Mouse (Mus musculus) layer of hippocampus, adult 9-11 months (tissue): Measurements from ENCODE around the gene Socs3.
A peak's percentile ranks its signal among the peaks of the same experiment; 100 is the strongest.

Experiments used
- DNase-seq: peaks from one replicate; pipeline ENCODE4 v3.0.0; 2022

Socs3 gene

GRCm38 (mm10) chr11:117969945-117970872, at the start of gene Socs3:
TSS of gene Socs3 (minus strand) at chr11:117970047.
- DNase-seq = peak; percentile 89

- DNase-seq = no peak
Measured at GRCm38 (mm10) chr11:118018328-118018727, 48.5 kb upstream of the Socs3 start.

DNA sequence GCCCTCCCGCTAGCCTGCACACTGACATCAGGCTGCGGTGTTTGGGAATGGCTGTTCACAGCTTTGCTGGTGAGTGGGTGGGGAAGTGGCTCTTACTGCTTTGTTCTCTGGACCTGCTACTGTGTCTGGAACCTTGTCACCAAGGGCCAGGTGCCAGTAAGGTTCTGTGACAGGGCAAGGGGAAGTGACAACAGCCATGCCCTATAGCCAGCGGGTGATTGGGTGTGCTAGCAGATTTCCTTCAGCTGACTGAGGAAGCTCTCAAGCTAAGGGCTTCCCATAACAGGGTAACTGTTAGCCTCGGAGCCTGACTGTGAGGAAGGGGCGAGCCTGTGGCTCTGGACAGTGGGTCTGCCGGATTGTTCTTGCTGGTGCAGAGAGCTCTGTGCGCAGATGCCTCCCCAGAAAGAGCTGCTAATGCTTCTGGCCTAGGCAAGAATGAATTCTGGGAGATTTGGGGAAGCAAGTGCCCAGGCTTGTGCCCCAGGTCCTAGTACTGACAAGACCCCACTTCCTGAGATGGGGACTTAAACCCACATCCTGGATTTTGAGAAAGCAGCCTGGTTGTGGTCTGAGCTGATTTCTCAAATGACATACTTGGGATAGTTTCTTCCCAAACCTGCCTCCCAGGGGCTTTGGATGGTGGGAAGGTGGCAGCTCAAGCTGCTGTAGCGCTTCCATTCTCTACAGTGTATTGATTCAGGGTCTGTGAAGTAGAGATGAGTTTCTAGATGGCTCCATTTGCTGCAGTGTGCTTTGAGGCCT, 45.7 kb upstream of the Socs3 start:
- DNase-seq = no peak

DNA sequence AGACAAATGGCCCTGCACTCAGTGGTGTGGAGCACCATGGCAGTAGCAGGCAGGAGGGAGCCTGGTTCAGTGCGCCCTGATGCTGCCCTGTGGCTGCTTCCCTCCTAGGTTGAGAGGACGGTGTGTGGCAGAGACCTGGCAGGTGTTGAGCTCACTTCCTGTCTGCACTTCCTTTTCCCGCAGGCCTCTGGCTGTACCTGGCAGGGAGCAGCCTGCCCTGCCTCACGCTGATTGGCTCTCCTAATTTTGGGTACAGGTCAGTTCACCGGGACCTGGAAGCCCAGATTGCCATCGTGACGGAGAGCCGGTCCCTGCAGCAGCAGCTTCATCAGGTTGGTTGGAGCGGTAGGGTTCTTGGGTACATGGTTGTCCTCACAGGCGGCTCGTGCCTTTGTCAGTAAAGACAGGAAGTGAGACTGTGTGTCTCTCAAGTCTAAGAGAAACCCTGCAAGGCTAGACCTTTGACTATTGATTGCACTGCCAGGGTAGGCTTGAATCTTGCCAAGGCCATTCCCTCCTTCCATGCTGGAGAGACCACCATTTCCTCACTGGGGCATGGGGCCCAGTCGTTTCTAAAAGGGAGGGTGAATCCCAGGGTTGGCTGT, 44.6 kb upstream of the Socs3 start:
- no peak for DNase-seq

- DNase-seq = no peak
Measured at GRCm38 (mm10) chr11:118013339-118013738, 43.5 kb upstream of the Socs3 start.

DNA sequence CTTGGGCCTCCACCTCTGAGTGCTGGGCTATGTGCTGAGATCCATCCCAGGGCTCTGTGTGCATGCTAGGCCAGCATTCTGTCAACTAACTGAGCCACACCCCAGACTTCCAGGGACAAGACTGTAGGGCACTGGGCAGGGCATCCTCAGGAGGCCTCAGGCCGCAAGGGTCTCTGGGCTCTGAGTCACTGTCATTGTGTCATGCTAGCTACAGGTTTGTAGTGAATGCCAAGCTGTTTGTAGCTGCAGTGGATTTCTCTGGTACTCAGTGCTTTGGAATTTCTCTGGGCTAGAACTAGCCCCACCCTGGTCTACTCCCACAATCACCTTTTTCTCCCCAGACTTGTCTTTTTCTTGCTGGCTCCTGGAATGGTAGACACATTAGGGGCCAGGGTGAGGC, 42.7 kb upstream of the Socs3 start:
- DNase-seq = no peak

DNA sequence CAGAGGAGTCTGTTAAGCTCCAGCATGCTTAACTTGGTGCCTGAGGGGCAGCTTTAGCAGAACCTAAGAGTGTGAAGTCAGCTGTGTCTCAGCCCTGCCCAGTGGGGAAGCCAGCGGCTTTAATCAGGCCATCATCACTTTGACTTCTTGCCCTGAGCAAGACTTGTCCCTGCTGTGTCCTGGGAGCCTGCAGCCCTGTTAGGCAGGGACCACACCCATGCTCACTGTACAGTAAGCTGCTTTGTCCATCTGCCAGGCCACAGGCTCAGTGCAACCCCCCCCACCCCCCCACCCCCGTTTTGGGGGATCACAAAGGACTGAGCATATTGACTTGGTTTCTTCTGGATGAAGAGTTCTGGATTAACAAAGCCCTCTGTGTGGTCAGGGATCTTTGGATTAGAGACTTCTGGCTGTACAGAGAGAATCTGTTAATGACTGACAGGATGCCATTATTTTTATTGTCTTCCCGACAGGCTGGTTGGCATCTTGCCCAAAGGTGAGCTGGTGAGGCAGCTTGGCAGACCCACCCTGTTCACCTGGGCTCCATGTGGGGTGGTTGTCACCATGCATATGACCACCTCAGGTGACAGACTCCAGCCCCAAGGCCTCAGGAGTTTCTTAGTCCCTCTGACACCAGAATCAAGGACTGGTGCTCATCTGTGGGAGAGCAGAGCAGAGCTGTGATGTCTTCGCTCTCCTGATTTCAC, 40.2 kb upstream of the Socs3 start:
- DNase-seq = no peak

DNA sequence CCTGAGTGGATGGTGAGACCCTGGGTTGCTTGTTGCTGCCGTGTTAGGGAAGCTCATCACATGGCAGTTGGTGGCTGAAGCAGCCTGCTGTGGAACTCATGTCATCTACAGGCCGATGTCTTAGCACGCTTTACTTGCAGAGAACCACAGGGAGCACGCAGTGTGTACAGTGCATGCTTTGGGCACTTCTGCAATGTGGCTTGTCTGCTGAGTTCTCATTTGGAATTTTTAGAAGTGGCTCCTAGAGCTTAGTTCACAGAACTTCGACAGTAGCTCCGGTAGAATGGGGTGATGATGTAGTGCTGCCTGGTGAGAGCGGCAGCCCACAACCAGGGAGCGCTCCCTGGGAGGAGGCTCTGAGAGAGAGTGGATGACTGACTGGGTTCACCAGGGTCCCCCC, 39.0 kb upstream of the Socs3 start:
- DNase-seq = peak; percentile 71

DNA sequence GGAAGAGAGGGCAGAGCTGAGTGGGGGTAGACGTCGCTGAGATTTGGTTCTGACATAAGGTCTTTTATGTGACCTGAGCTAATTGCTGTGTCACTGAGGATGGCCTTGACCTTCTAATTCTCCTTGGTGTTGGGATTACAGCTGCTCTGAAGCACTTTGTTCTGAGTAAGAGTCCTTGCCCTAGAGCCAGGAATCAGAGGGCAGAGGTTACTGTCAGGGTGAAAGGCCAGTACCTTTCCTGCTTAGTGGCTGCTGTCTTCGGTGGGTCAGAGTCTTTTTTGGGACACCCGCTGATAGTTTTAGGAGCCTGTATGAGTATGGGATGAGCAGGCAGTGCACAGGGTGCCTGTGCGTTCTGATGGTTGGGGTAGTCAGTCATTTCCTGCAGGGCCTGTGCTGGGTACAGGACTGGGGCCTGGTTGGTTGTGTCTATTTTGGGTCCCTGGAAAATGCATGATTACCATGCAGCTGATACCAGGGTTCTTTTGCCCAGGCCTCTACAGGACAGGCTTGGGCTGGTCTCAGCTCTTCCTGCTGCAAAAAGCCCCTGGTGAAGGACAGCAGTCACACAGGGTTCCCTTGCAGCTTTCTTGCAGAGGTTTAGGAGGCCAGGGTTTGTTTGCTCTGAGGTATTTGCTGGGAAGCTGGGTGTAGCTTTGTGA, 38.4 kb upstream of the Socs3 start:
- no peak for DNase-seq

- DNase-seq = no peak
Measured at GRCm38 (mm10) chr11:118007460-118008143, 37.8 kb upstream of the Socs3 start.

GRCm38 (mm10) chr11:118004217-118004616, 34.4 kb upstream of the Socs3 start:
- no peak for DNase-seq

DNA sequence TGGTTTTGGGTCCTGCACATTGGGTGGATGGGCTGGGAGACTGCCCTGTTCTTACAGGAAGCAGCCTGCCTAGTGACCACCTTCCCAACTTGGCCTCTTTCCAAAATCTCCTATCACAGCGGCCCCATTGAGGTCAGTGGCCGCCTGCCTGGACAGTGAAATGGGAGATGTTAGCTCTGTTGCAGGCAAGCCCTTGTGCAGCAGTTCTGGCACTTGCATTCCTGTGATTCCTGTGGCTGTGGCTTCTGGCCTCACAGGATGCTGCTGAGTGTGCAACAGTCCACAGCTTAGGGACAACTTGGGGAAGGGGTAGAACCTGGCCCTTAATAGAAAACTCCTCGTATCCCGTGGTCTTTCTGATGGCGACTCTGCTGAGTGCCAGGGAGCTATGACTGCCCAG, 33.9 kb upstream of the Socs3 start:
- no peak for DNase-seq

DNA sequence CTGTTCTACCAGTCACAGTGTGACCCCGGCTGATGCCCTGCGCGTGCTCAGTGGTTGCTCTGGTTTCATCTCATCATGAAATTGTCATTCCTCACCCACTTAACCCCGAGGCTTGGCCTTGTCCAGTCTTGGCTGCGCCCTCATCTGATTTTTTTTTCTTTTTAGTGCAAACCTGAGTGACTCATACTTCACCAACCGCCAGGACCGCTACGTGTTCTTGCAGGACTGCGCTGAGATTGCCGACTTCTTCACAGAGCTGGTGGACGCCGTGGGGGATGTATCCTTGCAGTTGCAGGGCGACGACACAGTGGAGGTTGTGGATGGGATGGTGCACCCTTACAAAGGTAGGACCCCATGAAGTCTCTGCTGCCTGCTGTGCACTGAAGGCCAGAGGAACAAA, 33.3 kb upstream of the Socs3 start:
- no peak for DNase-seq

DNA sequence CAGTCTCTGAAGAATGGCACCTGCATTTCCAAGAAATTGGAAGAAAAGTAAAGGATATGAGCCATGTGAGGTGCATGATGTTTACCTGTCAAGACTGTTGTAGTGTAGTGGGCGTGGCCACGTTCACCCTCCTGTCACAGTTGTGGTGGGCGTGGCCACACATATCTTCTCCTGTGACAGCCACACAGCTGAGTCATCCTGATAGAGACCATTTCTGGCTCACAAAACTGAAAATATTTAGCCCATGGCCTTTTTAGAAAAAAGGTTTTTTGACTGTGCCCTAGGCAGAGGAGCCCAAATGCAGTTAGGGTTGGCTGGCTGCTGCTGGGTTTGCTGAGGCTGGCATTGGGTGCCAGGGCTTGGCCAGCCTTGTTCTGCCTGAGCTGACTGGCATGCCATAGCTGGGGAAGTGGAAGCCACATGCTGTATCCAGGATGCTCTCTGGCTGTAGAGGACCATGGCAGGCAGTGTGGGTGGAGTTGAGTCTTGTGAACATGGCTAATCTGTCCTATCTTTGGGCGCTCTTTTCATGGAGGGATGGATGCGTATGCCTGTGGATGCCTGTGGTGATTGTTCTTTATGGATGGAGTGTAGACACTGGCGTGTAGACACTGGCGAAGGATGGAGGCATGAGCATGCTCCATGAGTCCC, 30.8 kb upstream of the Socs3 start:
- DNase-seq = no peak

DNA sequence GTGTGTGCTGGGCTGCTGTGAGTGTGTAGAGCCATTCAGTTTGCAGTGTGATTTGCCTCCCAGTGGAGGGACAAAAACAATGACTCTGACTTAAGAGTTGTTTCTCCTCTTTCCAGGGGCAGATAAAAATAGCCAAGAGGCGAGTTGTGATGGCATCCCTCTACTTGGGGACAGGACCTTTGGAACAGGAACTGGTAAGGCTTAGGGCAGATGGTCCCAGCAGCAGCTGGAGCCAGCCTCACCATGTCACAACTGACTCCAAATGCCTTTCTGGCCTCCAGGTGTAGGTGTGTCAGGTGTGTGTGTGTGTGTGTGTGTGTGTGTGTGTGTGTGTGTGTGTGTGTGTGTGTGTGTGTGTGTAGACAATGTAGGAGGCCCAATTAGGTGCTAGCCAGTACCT, 30.2 kb upstream of the Socs3 start:
- no peak for DNase-seq

DNA sequence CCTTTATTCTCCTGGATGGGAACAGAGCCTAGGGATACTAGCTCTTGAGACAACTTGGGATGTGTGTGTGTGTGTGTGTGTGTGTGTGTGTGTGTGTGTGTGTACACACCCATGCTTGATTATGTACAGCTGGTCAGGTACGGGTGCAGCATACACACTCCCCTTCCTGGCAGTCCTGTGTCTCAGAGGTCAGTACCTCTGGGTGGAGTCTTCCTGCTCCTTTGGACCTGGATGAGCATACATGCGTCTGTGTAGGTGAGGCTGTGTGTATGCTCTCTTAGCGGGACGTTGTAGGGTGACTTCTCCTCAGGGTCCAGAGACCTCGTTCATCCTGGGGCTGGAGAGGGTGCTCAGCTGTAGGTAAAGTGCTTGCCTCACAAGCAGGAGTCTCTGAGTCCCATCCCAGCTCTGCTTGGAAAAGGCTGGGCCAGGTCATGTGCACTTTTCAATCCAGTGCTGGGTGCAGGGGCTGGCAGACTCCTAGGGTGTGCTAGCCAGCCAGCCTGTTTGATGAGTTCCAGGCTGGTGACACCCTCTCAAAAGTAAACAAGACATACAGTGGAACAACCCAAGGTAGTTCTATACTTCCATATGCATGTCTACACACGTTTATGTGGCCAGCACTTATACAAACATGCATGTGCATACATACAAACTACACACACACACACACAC, 29.6 kb upstream of the Socs3 start:
- DNase-seq = no peak

DNA sequence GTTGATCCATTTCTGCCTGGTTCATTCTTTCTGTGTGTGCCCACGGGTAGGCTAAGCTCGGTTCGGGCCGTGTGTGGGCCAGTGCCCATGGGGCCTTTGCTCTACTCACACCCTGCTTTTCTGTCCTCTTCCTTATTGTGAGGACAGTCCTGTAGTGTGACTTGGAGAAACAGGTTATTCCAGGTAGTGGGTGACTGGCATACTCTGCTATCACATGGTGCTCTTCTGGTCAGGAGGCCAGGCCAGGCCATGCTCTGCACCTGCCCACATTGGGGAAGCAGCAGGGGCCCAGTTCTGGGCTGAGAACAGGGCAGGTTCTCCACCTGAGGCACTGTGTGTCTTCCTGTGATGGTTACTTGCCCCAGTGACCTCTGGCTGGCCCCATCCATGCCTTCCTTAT, 28.5 kb upstream of the Socs3 start:
- no peak for DNase-seq

DNA sequence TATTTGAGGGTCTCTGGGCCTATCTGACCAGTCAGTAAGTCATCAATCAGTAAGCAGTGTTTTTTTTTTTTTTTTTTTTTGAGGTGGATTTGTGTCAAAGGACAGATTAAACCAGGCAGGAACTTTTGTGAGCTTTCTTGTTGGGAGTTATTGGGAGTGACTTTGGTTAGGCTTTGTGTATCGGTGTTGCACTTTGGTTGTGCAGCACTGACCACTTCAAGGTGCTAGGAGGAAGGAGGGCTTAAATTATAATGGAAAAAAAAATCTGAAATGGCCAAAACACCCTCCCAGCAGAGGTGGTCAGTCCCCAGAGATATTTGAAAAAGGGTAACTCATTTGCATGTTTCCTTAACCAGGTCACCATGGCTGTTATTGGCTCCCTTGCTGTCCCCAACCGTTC, 27.2 kb upstream of the Socs3 start:
- no peak for DNase-seq

DNA sequence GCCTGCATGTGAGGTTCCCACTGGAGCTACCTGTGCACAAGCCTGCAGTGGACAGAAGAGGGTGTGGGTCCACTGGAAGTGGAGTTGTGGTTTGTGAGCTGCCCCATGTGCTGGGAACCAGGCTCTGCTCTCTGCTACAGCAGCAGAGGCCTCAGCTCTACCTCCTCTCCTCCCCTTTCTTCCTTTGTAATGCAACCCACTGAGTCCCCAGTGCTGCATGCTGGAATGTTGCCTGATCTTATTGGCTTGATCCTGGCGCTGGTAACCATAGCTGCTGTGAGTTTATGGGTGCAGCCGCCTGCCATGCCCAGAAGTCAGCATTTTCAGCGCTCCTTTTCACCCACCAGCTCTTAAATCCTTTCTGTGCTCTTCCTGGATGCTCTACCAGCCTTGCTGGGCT, 26.2 kb upstream of the Socs3 start:
- no peak for DNase-seq

GRCm38 (mm10) chr11:117995661-117996060, 25.8 kb upstream of the Socs3 start:
- DNase-seq = no peak

DNA sequence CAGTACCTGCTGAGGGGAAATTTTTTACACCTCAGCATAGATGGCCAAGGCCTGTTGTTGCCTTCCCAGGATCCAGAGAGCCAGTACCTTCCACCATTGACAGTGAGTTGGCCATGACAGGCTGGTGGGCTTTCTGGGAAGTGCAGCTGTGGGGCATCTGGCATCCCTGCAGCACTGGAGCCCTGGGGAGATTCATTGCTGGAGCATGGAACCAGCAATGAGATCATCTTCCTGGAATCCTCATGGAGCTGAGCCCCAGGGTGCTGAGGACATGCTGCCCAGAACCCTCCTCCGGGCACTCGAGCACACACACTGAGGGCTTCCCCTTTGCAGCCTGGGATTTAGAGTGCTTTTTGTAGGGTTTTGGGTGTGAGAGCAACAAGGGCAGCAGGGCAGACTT, 25.4 kb upstream of the Socs3 start:
- no peak for DNase-seq
